Mouse (Mus musculus): ENCODE measurements around the gene Phf7. TPM values are rescaled to one million over a fixed set of nuclear protein-coding genes. Genes with fewer than 3 reads are reported as not detected.

Phf7 gene
- total RNA-seq (2021) (1 to 10 TPM; 6.1 to 7.3 TPM), polyA plus RNA-seq (2012; rRNA removed) (4.6 and 4.8 TPM in 2 replicates)
- long read RNA-seq, partial matches to known transcripts: 1 of 9 reads
- long read RNA-seq, other reads (novel, unspliced or antisense): 4 of 9 reads

GRCm38 (mm10) chr14:31251084-31251604, at the start of gene Phf7, which contains the start of gene Bap1:
Phf7 (minus strand) TSS chr14:31251317.
Bap1 (plus strand) TSS chr14:31251450.
- peak; percentile 96 for DNase-seq

- DNase-seq: no peak
Observed at GRCm38 (mm10) chr14:31285728-31286127, 34.6 kb upstream of the Phf7 start.

DNA sequence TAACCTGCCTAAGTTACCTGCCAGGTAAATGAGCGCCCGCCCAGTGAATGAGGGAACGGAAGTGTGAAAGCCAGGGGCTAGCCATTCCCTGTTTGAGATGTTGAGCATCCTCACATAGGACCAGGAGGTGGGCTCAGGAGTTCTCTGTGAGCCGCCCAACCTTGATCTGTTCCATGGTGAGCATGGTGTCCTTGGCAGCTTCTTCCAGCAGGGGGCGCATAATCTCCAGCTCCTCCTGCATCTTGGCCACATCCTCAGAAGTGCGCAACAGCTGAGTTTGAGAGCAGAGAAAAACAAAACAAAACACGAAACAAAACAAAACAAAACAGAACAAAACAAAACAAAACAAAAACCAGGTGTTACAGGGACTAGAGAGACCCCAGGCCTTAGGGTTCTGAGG, 21.0 kb upstream of the Phf7 start:
- peak; percentile 70 for DNase-seq

GRCm38 (mm10) chr14:31271121-31271520, 20.0 kb upstream of the Phf7 start:
- no peak for DNase-seq

DNA sequence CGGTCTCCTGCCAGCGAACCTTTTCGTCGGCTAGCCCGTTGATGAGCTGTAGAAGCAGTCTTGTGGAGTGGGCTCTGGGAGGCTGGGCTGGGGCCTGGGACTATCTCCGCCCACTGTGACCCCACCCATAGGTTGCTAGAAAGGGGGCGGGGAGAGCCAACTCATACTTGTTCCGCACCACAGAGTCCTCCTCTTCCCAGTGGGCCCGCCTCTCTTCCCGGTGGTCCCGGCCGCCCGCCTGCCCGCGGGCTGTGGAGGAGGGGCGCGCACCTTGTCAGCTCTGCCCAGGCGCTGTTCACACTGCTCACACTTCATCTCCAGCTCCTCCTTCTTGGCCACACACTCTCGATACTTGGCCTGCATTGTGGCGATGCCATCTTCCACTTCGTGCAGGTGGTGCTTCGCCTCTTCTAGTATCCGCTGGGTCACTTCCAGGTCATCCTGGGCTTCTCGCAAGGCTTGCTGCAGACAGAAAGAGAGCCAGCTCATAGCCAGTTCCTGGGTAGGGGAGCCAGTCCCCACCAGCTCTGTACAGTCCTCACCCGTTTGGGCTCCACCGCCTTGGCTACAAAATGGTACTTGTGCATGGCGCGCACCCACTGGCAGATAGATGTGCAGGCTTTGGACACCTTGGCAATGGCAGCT, 18.5 kb upstream of the Phf7 start:
- no peak for DNase-seq

- DNase-seq: no peak
Observed at GRCm38 (mm10) chr14:31268301-31269001, 17.3 kb upstream of the Phf7 start.

- DNase-seq: no peak
Observed at GRCm38 (mm10) chr14:31267649-31268048, 16.5 kb upstream of the Phf7 start.

- DNase-seq: no peak
Observed at GRCm38 (mm10) chr14:31260932-31261331, 9.8 kb upstream of the Phf7 start.

GRCm38 (mm10) chr14:31260374-31260773, 9.3 kb upstream of the Phf7 start:
- DNase-seq: no peak

DNA sequence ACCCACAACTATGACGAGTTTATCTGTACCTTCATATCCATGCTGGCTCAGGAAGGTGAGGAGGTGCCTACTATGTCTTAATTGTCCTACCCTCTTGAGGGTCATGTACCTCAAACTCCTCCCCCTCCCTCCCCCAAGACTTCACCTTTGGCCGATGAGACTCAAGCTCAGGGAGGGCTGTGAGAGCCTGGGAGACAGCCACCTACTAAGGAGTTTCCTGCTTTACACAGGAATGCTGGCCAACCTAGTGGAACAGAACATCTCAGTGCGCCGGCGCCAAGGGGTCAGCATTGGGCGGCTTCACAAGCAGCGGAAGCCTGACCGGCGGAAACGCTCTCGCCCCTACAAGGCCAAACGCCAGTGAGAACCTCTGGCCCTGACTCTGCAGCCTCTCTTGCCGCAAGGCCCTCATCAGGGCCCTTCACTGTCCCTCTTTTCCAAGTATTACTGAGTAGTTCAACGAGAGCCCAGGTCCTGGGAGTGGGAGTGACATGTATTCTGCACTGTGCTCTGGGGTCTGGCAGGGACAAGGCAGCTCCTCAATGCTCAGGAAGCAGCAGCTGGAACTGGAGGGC, 7.4 kb upstream of the Phf7 start:
- DNase-seq: no peak

DNA sequence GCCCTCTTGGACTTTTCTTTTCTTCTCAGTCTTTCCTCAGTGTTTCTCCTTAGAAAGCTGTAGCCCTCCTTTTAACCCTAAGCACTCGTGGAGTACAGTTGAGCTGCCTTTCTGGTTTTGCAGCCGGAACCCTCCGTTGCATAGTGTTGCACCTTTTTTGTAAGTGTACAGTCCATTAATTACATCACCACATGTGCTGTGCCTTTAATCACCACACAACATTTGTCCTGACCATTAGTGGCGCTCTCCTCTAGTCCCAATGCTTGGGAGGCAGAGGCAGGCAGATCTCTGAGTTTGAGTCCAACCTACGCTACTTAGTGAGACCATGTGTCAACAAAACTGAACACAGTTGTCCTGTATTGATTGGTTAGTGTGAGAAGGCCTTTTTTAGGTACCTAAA, 974 bp upstream of the Phf7 start:
- DNase-seq: no peak

DNA sequence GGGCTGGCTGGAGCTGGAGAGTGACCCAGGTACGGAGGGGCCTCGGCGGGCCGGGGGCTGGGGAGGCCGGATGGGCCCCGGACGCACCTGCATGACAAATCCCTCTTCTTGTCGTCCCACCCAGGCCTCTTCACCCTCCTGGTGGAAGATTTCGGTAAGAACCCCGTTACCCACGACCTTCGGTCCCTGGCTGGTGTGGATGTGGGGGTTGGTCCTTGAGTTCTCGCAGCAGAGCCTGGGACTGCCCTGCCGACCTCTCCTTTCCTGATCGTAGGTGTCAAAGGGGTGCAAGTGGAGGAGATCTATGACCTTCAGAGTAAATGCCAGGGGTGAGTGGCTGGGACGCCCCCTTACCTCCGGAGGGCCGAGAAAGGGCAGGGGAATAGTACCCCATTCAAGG, 509 bp upstream of the Phf7 start:
- no peak for DNase-seq

GRCm38 (mm10) chr14:31250222-31251083, 664 bp downstream of the Phf7 start:
- DNase-seq: no peak

DNA sequence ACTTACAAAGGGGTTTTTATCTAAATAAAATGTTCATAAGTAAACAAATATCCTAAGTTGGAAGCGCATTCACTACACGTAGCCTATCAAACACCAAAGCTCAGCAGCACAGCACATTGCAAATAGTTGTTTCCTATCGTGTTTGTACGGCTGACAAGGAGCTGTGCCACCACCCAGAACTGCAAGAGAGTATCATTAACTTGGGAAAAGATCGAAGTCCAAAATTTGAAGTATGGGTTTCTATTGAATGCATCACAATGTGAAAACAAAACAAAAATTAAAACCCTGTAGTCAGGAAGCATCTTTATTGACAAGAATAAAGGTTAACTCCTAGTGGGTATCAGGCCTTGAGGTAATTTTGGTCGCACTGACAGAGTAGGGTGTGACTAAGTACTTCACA, 2.7 kb downstream of the Phf7 start:
- no peak for DNase-seq

- DNase-seq: no peak
Observed at GRCm38 (mm10) chr14:31245946-31246345, 5.2 kb downstream of the Phf7 start.

DNA sequence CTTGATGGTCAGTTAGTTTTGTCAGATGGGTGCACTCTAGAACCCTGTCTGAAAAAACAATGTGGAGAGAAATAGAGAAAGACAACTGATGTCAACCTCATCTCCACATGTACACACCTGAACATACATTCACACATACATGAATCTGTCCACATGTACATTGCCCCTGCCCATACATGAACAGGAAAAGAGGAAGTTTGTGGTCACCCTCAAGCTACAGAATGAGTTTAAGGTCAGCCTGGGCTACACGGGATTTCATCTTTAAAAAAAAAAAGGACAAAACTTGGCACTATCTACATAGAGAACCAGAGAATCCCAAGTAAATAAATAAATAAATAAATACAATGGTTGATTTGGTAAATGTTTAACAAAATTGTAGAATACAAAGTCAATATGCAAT, 6.3 kb downstream of the Phf7 start:
- no peak for DNase-seq

GRCm38 (mm10) chr14:31240528-31240927, 10.6 kb downstream of the Phf7 start:
- DNase-seq: no peak

GRCm38 (mm10) chr14:31237101-31237882, 13.8 kb downstream of the Phf7 start:
- peak; percentile 75 for DNase-seq

GRCm38 (mm10) chr14:31233996-31234591, 17.0 kb downstream of the Phf7 start:
- DNase-seq: peak; percentile 77
